Mouse (Mus musculus): ENCODE data around the gene Zfp747. TPM values are rescaled to one million over a fixed set of nuclear protein-coding genes. Genes with fewer than 3 reads are reported as not detected.
"Not testable (repeated sequence)": the region's sequence is repeated elsewhere in the genome, so short reads cannot be mapped to it uniquely, and the experiment has no call there.

Gene Zfp747
- total RNA-seq, 4 experiments from 2014 or later = 7.3 to 9.2 (median 8.1) TPM

- DNase-seq (ENCODE audit: low spot score in 2 of 2) = not testable (repeated sequence)
These were observed 4.0 kb downstream of the Zfp747 start for GRCm38 (mm10) chr7:127371870-127372269.

DNA sequence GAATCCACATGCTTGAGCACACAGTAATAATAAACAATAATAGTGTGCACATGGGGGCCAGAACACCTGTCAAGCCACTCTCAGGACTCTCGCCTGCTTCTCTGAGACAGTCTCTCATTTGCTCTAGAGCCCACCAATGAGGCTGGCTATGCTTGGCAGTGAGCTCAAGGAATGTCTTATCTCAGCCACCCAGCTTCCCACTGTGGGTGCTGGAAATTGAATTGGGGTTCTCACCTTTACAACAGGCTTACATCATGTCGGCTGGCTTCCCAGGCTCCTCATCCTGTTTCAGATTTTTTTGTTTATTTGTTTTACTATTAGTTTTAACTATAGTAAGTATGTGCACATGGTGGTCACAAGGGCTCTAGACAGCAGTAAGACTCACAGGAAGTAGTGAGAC, 4.6 kb downstream of the Zfp747 start:
- no peak for DNase-seq (ENCODE audit: low spot score in 2 of 2)

- no peak for DNase-seq (ENCODE audit: low spot score in 2 of 2)
These were observed 9.6 kb downstream of the Zfp747 start for GRCm38 (mm10) chr7:127366249-127366648.

DNA sequence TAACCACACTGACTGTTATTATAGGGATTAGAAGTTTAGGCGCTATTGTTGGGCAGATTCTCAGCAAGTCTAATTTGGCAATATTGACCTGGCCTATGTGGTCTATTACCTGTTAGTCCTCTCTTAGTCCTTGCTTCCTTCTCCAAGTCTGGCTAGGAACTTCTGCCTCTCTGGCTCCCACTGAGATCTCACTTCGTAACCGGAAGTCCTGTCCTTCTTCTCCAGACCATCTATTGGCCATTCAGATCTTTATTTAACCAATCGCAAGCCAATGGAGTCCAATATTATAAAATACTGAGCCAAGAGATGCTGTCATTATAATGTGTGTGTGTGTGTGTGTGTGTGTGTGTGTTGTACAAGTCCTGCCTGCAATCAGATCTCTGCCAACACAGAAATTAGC, 11.7 kb downstream of the Zfp747 start:
- no peak for DNase-seq (ENCODE audit: low spot score in 2 of 2)

DNA sequence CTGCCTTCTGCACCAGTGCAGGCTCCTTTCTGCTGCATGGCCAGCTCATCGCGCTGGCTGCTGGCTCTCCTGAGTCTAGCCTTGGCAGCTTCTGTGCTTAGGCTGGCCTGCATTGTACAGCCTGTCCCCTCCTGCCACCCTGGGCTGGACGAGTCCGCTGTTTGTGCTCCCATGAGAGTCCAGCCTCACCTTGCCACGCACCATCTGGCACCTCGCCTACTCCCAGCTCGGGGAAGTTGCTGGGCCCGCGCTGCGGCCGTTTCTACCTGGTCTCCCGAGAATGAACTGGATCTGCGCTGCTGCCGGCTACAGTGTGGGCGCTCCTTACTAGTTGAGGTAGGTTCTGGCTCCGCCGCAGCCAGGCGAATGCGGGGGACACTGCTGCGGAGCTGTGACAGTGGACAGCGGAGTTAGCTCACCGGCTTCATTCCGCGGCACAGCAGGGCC, 12.4 kb downstream of the Zfp747 start:
- DNase-seq (ENCODE audit: low spot score in 2 of 2) = no peak

DNA sequence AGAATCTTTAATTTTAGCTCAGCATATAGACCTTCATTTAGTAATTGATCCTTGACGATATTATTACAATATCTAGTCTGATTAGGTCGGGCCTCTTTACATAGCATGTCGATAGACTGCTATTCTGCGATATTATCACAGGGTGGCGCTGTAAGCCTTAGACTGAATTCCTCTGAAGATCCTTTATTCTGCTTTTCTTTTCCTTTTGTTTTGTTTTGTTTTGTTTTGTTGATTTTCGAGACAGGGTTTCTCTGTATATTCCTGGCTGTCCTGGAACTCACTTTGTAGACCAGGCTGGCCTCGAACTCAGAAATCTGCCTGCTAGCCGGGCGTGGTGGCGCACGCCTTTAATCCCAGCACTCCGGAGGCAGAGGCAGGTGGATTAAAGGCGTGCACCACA, 13.4 kb downstream of the Zfp747 start:
- not testable (repeated sequence) for DNase-seq (ENCODE audit: low spot score in 2 of 2)

DNA sequence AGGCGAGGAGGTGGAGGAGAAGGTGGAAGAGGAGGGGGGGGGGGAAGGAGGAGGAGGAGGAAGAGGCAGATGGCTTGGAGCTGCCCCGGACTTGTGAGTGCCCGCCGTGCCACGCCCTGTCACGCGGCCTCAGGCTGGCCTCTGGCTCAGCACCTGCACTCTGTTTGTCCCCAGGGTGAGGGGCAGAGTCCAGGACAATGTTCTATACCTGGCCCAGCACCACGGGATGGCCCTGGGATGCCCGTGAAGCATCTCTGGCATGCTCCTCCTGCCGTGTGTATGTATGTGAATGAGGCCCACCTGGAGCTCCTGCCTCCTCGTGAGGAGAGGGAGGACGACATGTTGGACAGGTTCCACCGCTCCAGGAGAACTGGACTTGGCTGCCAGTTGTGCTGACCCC, 14.4 kb downstream of the Zfp747 start:
- no peak for DNase-seq (ENCODE audit: low spot score in 2 of 2)

DNA sequence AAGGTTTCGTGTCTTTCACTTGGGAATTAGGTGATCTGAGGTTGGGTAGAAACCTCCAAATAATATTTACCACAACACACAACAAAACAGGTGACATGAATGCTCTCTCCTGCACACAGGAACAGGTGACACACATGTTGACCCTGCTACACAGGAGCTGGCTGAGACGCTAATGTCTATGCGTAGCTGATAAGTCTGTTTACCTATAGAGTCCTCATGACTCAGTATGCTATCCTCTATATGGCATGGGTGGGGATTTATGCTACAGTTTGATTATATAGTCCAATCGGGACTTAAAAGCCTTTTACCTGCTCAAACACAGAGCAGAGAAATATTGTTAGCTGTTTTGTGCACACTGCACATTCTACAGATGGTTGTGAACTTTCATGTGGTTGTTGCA, 15.6 kb downstream of the Zfp747 start:
- DNase-seq (ENCODE audit: low spot score in 2 of 2) = no peak

GRCm38 (mm10) chr7:127358472-127358871, 17.4 kb downstream of the Zfp747 start:
- no peak for DNase-seq (ENCODE audit: low spot score in 2 of 2)

DNA sequence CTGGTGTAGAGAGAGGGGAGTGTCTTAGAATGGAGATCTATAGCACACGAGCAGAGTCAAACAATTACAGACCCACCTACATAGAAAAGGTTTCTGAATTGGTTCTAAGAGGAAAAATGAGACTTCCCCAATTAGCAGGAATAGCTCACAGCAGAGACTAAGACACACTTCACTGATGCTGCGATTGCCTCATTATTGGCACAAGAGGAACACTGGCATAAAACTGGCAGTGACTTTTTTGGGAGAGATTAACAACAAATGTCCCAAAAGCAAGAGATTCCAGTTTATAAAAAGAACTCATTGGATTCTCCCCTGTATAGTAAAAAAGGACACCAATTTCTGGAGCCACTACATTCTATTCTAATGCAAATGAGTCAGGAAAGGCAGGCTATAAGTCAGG, 18.0 kb downstream of the Zfp747 start:
- DNase-seq (ENCODE audit: low spot score in 2 of 2) = no peak

DNA sequence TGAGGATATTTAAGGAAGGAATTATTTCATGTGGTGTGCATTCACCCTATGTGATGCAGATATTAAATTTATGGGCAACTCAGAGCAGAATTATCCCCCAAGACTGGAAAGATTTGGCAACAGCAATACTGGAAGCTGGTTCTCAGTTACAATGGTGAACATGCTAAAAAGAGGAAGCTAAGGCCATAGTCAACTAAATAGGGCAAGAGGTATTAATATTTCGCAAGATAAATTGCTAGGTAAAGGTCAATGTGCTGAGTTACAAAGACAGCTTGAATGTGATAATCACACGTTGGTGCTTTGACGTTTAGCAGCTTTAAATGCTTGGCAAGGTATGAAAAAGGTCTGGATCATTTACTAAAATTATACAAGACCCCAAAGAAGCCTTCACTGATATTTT, 20.1 kb downstream of the Zfp747 start:
- no peak for DNase-seq (ENCODE audit: low spot score in 2 of 2)

DNA sequence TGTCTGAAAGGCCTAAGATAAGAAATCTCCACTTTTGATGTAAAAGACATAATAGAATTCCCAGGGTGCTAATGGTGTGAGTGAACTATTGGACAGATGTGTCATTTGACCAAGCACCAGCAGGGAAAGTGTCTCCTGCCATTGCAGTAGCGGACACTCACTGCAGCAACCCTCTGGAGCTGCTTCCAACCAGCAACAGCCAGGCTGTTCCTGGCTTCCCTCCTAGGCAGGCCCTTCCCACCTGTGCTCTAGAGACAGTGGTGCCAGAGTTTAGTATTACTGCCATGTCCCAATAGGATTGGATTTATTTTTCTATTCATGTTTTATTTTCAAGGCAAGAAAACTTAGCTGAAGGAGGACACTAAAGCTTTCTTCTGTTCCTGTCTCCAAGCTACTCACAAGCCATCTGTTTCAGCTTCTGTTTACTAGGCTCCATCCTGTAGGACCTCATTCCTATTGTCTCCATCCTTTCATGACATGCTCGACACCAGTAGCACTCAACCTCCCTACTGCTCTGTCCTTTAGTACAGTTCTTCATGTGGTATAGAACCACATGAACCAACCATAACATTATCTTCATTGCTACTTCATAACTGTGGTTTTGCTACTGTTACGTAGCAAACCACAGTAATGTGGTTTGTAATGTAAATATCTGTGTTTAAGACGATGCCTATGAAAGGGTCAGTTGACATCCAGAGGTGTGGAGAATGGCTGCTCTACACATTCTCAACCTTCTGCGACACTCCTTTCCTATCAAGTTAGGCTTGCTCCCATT, 24.4 kb downstream of the Zfp747 start:
- no peak for DNase-seq (ENCODE audit: low spot score in 2 of 2)

DNA sequence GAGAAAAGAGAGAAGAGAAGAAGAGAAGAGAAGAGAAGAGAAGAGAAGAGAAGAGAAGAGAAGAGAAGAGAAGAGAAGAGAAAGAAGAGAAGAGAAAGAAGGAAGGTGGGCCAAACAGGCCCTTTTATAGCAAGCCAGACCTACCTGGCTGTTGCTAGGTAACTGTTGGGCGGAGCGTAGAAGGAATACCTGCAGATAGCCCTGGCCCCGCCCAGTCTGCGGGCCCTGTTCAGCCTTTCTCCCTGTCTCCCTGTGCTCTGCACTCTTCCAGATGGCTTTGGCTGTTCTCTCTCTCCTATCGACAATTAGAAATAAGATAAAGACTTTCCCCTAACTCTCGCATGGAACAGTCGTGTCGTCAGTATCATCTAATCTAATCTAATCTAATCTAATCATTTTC, 29.2 kb downstream of the Zfp747 start:
- DNase-seq (ENCODE audit: low spot score in 2 of 2) = no peak

- DNase-seq (ENCODE audit: low spot score in 2 of 2) = peak; percentile 79 to 82
These were observed 30.1 kb downstream of the Zfp747 start, which contains the start of gene Zfp768 for GRCm38 (mm10) chr7:127345512-127346325. Zfp768 (minus strand) TSS chr7:127345589.

DNA sequence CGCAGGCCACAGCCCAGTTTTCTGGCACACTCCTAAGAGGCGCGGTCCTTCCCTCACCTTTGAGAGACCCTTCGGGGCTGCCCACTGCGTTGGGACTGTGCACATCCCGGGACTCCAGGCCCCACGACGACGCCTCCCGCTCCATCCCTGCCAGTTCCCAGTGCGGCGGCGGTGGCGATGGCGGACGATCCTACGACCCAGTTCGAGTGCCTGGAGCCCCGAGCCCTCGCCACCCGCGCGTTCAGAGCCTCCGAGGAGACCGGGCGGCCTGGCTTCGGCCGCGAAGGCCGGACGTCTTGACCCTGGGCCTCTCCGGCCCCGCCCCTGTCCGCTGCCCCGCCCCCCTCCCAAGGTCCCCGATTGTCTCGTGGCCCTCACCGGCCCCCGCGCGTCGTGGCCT, 30.8 kb downstream of the Zfp747 start:
- DNase-seq (ENCODE audit: low spot score in 2 of 2) = no peak

DNA sequence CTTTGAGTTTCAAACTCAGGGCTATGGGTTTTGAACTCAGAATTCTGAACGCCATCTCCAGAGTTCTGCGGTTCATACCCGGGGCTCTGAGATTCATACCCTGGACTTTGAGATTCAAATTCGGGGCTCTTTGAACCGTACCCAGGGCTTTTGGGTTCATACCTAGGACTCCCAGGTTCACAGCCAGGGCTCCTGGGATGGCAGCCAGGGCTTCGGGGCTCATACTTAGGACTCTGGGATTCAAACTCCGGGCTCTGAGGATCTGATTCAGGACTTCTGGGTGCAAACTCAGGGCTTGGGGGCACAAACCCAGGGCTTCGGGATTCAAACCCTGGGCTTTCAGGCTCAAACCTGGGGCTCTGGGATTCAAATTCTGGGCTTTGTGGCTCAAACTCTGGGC, 31.5 kb downstream of the Zfp747 start:
- DNase-seq (ENCODE audit: low spot score in 2 of 2) = no peak

- no peak for DNase-seq (ENCODE audit: low spot score in 2 of 2)
These were observed 32.4 kb downstream of the Zfp747 start for GRCm38 (mm10) chr7:127343351-127344019.

GRCm38 (mm10) chr7:127342888-127343287, 33.0 kb downstream of the Zfp747 start:
- DNase-seq (ENCODE audit: low spot score in 2 of 2) = no peak

DNA sequence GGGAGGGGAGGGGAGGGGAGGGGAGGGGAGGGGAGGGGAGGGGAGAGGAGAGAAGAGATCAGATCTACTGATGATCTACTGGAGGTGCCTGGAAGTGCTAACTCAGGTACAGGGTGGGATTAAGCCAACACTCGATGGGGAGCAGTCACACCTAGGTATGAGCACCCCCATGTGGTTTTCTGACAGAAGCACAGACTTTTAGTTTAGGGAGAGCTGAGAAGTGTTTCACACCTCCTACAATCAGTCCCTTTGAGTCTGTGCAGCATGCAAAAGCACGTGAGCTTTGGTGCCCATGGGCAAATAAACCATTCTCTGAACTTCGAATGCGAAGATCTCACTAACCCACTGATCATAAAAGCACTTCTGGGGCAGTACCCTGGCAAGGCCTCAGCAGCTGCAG, 33.5 kb downstream of the Zfp747 start:
- no peak for DNase-seq (ENCODE audit: low spot score in 2 of 2)

- not testable (repeated sequence) for DNase-seq (ENCODE audit: low spot score in 2 of 2)
These were observed 34.0 kb downstream of the Zfp747 start for GRCm38 (mm10) chr7:127341861-127342260.

DNA sequence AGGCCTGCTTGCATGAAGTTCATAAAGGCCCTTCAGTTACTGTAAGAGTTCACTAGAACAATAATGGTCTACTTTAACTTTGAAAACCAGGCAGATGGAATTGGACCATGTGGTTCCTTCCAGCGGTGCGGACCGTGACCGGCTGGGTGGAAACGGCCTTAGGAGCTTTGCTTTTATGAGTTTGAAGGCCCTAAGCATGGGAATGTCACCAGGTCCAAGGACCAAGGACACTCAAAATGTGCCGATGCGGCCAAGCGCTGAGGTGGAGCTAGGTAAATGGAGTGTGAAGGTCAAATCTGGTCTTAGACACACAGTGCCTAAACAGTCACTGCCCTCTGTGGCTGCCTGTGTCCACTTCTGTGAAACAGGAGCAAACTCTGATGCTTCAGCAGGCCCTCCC, 34.5 kb downstream of the Zfp747 start:
- no peak for DNase-seq (ENCODE audit: low spot score in 2 of 2)

GRCm38 (mm10) chr7:127337636-127338035, 38.2 kb downstream of the Zfp747 start:
- DNase-seq (ENCODE audit: low spot score in 2 of 2) = no peak
